Mouse (Mus musculus): Measurements from ENCODE around the gene Slc25a39.

GRCm38 (mm10) chr11:102444781-102445180 is 37.0 kb upstream of the Slc25a39 start:
- TF ChIP-seq TAL1 (IDR thresholded peaks at IDR 0.05; ENCODE audit: low read length) (no peak), CTCF (IDR thresholded peaks at IDR 0.05 in 2 of 3, conservative IDR thresholded peaks at IDR 0.05 in 1 of 3; ENCODE audit: control insufficient read depth in 1 of 3, insufficient read depth in 1 of 3, low read depth in 2 of 3, low read length in 3 of 3, poor library complexity in 1 of 3, severe bottlenecking in 1 of 3) (no peak)

Data from MEL (cell line).